Mouse (Mus musculus): ENCODE results near the gene Clec2h. TPM values are rescaled to one million over a fixed set of nuclear protein-coding genes. Genes with fewer than 3 reads are reported as not detected.
"Not testable (repeated sequence)": the region's sequence is repeated elsewhere in the genome, so short reads cannot be mapped to it uniquely, and the experiment has no call there.

Clec2h gene
- 0.08 and 0.19 TPM in 2 replicates for polyA plus RNA-seq (2015; fragmentation: Nextera tagmentation; extraction: Ambion mirVana)

DNA sequence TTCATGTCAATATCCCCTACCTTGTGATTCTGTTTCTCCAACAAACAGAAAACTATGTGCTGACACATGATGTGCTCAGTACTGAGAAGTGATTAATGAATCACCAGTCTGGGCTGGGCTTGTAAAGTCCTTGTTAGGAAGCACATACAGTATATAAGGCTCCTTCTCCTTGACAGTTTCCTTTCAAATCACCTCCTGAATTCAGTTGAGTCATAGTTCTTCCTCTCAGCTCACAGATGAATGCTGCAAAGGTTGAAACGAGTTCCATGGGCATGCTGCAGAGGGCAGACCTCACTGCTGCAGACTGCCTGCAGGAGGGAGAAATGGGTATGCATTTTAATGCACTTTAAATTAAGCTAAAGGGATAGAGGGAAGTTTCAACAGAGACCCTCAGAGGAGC, at the start of gene Clec2h:
TSS of gene Clec2h (plus strand) at position 180 of the 400 bp plus-strand sequence.
- no peak within 1 kb of the TSS for H3K9ac ChIP-seq (replicated peaks; ENCODE audit: low read length)
- H3K27me3 ChIP-seq (ENCODE audit: insufficient read depth, low read length): no peaks in the 10 kb centered on the region
- no peak within 1 kb of the TSS for H3K4me2 ChIP-seq (replicated peaks; ENCODE audit: low read depth, low read length)
- H3K36me3 ChIP-seq (ENCODE audit: insufficient read depth, low read length): no peaks in the 10 kb centered on the region
- H3K27ac ChIP-seq (ENCODE audit: low read length): no peak within 1 kb of the TSS
- H3K4me3 ChIP-seq (ENCODE audit: low read length): no peak within 1 kb of the TSS
- H3K9me3 ChIP-seq (ENCODE audit: low read length): no peaks in the 10 kb centered on the region
- 13% methylated on average over 1 of the region's 1 CpGs for WGBS
- ATAC-seq (ENCODE audit: low FRiP score, low TSS enrichment): no peak
- no peaks in the 10 kb centered on the region for H3K4me1 ChIP-seq (ENCODE audit: insufficient read depth, low read length)

DNA sequence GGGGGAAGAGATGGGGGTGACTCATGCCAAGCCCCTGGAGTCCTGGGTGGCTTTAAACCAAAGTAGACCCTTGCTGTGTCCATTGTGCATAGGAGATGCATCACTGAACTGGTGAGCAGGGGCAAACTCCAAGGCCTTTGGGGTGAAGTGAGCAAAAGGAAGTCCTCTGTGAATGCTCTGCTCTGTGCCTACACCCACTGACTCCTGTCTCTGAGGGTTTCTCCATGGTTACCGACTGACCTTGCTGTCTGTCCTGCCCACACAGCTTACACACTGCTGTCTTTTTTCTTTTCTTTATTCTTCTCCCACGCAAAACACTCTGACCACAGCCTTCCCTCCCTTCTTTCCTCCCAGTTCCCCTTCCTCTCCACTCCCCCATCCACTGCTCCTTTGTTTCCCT, 39.5 kb upstream of the Clec2h start:
- ATAC-seq (ENCODE audit: low FRiP score, low TSS enrichment): peak; percentile 51; the same call in 1 of the 2 replicates
- WGBS: 54% methylated on average over 2 of the region's 2 CpGs

DNA sequence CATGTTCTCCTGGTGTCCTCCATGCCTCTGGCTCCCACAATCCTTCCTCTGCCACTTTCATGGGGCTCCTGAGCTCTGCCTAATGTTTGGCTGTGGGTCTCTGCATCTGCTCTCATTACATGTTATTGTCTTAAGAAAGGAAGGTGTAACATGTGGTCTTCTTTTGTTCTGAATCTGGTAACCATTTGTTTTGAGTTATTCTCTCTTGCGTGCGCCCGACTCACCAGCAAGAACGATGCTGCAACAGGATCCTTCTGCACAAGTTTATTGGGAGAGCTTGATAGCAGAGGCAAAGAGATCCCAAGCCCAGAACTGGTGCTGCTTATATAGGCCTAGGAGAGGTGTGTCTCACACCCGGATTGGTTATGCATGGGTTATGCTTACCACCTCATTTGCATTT, 38.8 kb upstream of the Clec2h start, which contains the start of gene Klrb1a:
TSS of gene Klrb1a (minus strand) at position 101 of the 400 bp plus-strand sequence.
- H3K4me1 ChIP-seq (ENCODE audit: insufficient read depth, low read length); H3K27me3 ChIP-seq (ENCODE audit: insufficient read depth, low read length); ATAC-seq (ENCODE audit: low FRiP score, low TSS enrichment); H3K4me2 ChIP-seq (replicated peaks; ENCODE audit: low read depth, low read length); H3K27ac ChIP-seq (ENCODE audit: low read length); H3K9ac ChIP-seq (replicated peaks; ENCODE audit: low read length); H3K36me3 ChIP-seq (ENCODE audit: insufficient read depth, low read length); H3K4me3 ChIP-seq (ENCODE audit: low read length); H3K9me3 ChIP-seq (ENCODE audit: low read length): not testable (repeated sequence)
- 97% methylated on average over 5 of the region's 5 CpGs for WGBS

More for the DNA sequence above, 39.5 kb upstream of the Clec2h start:
- Histone ChIP-seq H3K27me3 (ENCODE audit: insufficient read depth, low read length) (no peaks in the 10 kb centered on the region), H3K4me2 (replicated peaks; ENCODE audit: low read depth, low read length) (no peak overlapping the region), H3K9ac (replicated peaks; ENCODE audit: low read length) (no peak overlapping the region), H3K4me1 (ENCODE audit: insufficient read depth, low read length) (no peaks in the 10 kb centered on the region), H3K4me3 (ENCODE audit: low read length) (no peak overlapping the region), H3K36me3 (ENCODE audit: insufficient read depth, low read length) (no peaks in the 10 kb centered on the region), H3K9me3 (ENCODE audit: low read length) (no peaks in the 10 kb centered on the region), H3K27ac (ENCODE audit: low read length) (no peak overlapping the region)

DNA sequence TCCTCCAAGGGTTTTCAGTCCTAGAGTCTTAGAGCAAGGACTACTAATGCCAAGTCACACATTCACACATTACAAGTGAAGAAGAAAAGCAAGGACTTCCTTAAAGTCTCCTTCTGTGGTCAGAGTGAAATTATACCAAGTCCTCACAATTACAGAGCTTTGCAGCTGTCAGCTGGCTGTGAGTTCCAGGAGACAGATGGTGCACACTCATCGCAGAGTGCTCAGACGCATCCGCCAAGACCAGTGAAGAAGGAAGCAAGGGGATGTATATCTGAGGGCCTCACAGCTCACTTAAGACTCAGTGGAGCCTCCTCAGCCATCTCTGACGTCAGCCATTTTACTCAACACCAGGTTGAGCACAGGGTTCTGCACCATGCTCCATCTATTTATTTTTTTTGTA, 37.8 kb upstream of the Clec2h start:
- H3K27me3 ChIP-seq (ENCODE audit: insufficient read depth, low read length): no peaks in the 10 kb centered on the region
- H3K4me3 ChIP-seq (ENCODE audit: low read length): no peak overlapping the region
- H3K4me1 ChIP-seq (ENCODE audit: insufficient read depth, low read length): no peaks in the 10 kb centered on the region
- H3K4me2 ChIP-seq (replicated peaks; ENCODE audit: low read depth, low read length): no peak overlapping the region
- H3K27ac ChIP-seq (ENCODE audit: low read length): no peak overlapping the region
- no peaks in the 10 kb centered on the region for H3K36me3 ChIP-seq (ENCODE audit: insufficient read depth, low read length)
- H3K9me3 ChIP-seq (ENCODE audit: low read length): no peaks in the 10 kb centered on the region
- ATAC-seq (ENCODE audit: low FRiP score, low TSS enrichment): no peak
- H3K9ac ChIP-seq (replicated peaks; ENCODE audit: low read length): no peak overlapping the region
- 74% methylated on average over 4 of the region's 4 CpGs for WGBS

DNA sequence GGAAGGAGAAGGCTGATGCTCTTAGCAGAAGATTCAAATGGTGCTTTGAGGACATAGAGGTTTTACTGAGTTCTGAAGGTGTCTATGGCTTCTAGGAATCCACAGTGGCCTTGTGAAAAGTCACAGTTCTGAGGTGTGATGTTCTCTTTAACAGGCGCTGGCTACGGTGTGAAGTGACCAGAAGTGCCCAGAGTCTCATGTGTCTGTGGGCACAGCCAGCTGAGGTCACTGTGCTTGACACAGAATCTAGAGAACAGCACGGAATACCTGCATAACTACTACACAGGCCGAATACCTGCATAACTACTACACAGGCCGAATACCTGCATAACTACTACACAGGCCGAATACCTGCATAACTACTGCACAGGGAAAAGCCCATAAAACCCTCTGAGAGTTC, 36.9 kb upstream of the Clec2h start:
- 77% methylated on average over 6 of the region's 6 CpGs for WGBS
- H3K9ac ChIP-seq (replicated peaks; ENCODE audit: low read length); H3K27ac ChIP-seq (ENCODE audit: low read length); H3K4me1 ChIP-seq (ENCODE audit: insufficient read depth, low read length); H3K9me3 ChIP-seq (ENCODE audit: low read length); ATAC-seq (ENCODE audit: low FRiP score, low TSS enrichment); H3K36me3 ChIP-seq (ENCODE audit: insufficient read depth, low read length); H3K4me2 ChIP-seq (replicated peaks; ENCODE audit: low read depth, low read length); H3K27me3 ChIP-seq (ENCODE audit: insufficient read depth, low read length); H3K4me3 ChIP-seq (ENCODE audit: low read length): not testable (repeated sequence)

DNA sequence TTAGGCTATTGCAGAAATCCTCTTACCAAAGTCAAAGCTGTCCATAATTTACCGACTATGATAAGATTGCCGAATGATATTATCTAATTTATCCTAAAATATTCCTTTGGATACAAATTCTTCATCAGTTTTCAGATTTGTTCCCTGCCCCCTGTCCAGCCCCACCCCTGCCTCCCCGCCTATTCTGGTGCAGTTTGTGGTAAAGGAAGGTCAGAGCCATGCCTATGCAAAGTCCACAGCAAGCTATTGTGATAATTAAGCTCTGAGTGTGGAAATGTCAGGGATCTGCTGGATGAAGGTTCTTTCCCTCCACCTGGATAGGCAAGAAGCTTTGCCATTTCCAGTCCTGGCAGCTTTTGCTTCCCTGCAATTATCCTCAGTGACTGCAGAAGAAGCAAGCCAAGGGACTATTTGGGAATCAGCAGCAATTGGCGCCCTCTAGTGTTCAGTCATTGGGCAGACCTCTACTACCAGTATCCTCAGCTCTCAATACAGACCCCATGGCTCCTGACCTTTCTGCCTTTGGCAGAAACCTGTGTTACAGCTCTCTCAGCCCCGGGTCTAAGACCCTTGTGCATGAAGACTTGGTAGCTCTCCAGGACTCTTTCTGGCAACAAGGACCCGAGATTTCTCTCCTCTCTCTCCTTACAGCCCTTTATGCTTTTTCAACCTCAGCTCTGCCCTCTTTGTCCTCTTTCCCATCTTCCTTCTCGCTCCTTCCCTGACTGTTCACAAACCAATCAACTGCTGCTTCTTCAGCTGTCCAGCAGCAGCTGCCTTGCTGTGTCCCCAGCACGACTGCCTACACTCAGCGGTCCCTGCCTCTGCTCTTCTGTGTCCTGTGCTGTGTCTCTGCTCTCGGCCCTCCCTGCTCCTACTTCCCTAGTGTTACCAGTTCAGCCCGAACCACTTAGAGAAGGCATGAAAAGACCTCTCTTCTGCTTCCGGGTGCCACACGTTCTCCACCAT, 32.1 kb upstream of the Clec2h start:
- H3K9me3 ChIP-seq (ENCODE audit: low read length); H3K36me3 ChIP-seq (ENCODE audit: insufficient read depth, low read length); H3K4me1 ChIP-seq (ENCODE audit: insufficient read depth, low read length); H3K4me3 ChIP-seq (ENCODE audit: low read length); H3K27me3 ChIP-seq (ENCODE audit: insufficient read depth, low read length); H3K27ac ChIP-seq (ENCODE audit: low read length); H3K9ac ChIP-seq (replicated peaks; ENCODE audit: low read length); H3K4me2 ChIP-seq (replicated peaks; ENCODE audit: low read depth, low read length): not testable (repeated sequence)
- WGBS: 58% methylated on average over 13 of the region's 13 CpGs
- ATAC-seq (ENCODE audit: low FRiP score, low TSS enrichment): peak; percentile 93

DNA sequence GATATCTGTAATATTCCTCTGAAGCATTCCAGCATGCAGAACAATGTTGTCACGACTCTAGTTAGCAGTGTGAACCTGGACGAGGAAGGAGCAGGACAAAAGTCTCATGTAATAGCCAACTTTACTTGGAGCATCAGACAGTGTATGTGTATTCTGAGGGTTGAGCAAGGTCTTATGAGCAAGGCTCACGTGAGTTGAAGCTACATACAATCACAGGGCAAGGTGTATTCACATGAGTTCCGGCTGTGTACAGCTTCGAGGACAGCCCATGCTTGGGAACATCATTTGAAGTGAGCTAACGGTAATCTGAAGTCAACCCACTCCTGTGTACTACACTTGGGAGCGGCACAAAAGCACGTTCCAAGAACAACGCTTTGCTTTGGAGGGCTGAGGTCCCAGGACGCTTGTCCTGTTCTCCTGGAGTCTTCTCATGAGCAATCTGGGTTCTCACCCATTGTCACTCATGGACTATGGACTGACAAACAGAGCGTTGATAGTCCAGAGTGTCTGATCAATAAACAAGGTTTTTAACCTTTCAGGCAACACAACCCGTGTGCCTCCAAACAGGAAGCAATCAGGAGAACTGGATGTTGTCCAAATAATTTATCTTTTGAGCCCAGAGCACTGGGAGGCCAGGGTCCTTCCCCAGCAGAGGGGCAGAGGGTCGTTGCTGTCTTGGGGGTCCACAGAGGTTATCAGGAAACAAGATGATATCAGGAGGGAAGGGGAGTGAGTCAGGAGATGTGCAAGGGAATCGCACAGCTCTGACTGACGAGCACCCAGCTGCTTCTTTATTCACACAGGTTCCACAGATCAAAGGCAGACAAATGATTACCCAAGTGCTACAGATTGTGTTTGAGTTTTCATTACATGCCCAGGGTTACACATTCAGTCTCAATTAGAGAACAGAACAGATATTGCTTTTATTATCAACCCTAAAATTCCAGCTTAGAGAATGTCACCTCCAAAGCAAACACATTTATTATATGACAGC, 31.0 kb upstream of the Clec2h start:
- not testable (repeated sequence) for H3K27ac ChIP-seq (ENCODE audit: low read length); H3K36me3 ChIP-seq (ENCODE audit: insufficient read depth, low read length); H3K9me3 ChIP-seq (ENCODE audit: low read length); H3K27me3 ChIP-seq (ENCODE audit: insufficient read depth, low read length); H3K4me2 ChIP-seq (replicated peaks; ENCODE audit: low read depth, low read length); ATAC-seq (ENCODE audit: low FRiP score, low TSS enrichment); H3K4me3 ChIP-seq (ENCODE audit: low read length); H3K4me1 ChIP-seq (ENCODE audit: insufficient read depth, low read length); H3K9ac ChIP-seq (replicated peaks; ENCODE audit: low read length)
- 69% methylated on average over 15 of the region's 15 CpGs for WGBS

DNA sequence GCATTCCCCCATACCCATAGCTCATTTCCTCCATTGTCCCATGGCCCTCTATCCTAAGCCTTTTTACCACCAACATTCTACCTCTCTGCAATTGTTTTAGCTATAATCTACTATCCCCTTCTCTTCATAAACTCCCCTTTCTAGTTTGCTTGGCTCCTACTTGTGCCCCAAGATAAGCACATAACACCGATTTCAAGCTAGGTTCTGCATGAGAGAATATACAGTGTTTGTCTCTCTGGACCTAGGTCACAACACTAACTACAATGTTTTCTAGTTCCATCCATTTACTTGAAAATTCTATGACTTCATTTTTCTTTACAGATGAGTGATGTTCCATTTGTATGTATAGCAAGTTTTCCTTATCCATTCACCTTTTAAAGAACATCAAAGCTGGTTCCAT, 21.5 kb upstream of the Clec2h start:
- no peak overlapping the region for H3K4me3 ChIP-seq (ENCODE audit: low read length)
- H3K9ac ChIP-seq (replicated peaks; ENCODE audit: low read length): no peak overlapping the region
- H3K4me2 ChIP-seq (replicated peaks; ENCODE audit: low read depth, low read length): no peak overlapping the region
- no peaks in the 10 kb centered on the region for H3K4me1 ChIP-seq (ENCODE audit: insufficient read depth, low read length)
- no peaks in the 10 kb centered on the region for H3K36me3 ChIP-seq (ENCODE audit: insufficient read depth, low read length)
- H3K9me3 ChIP-seq (ENCODE audit: low read length): no peaks in the 10 kb centered on the region
- no peak for ATAC-seq (ENCODE audit: low FRiP score, low TSS enrichment)
- H3K27me3 ChIP-seq (ENCODE audit: insufficient read depth, low read length): no peaks in the 10 kb centered on the region
- no peak overlapping the region for H3K27ac ChIP-seq (ENCODE audit: low read length)
- 91% methylated on average over 1 of the region's 1 CpGs for WGBS

DNA sequence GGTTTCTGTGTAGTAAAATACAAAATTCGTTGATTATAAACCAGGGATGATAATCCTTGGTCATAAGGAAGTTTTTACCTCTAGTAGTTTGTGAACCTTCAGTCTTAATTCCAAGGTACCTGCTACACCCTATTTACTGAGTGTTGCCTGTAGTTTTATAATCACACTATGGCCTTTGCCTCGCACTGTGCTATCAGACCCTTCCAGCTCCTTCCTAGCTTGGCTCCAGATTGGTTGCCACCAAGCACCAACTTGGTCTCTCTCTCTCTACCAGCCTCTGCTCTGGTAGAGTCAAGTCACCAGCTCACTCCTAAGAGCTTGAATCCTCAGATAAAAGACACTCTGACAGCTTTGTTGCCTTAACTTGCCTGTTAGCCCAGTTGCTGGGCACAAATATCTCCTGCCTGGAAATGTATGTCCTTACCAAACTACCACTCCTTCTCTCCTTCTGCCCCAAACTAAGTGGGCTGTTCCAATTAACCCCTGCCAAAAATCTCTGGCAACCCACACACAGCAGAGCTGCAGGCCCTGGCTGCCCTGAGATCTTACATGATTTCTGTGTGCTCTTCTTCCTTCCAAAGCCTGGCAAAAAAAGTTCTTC, 21.0 kb upstream of the Clec2h start:
- Histone ChIP-seq H3K4me1 (ENCODE audit: insufficient read depth, low read length) (no peaks in the 10 kb centered on the region), H3K36me3 (ENCODE audit: insufficient read depth, low read length) (no peaks in the 10 kb centered on the region), H3K27ac (ENCODE audit: low read length) (no peak overlapping the region), H3K4me3 (ENCODE audit: low read length) (no peak overlapping the region), H3K9ac (replicated peaks; ENCODE audit: low read length) (no peak overlapping the region), H3K9me3 (ENCODE audit: low read length) (no peaks in the 10 kb centered on the region), H3K27me3 (ENCODE audit: insufficient read depth, low read length) (no peaks in the 10 kb centered on the region), H3K4me2 (replicated peaks; ENCODE audit: low read depth, low read length) (no peak overlapping the region)
- ATAC-seq (ENCODE audit: low FRiP score, low TSS enrichment): no peak
- WGBS: 77% methylated on average over 2 of the region's 2 CpGs
